Mouse (Mus musculus): ENCODE results near the gene Hoxb4.

Hoxb4 gene

DNA sequence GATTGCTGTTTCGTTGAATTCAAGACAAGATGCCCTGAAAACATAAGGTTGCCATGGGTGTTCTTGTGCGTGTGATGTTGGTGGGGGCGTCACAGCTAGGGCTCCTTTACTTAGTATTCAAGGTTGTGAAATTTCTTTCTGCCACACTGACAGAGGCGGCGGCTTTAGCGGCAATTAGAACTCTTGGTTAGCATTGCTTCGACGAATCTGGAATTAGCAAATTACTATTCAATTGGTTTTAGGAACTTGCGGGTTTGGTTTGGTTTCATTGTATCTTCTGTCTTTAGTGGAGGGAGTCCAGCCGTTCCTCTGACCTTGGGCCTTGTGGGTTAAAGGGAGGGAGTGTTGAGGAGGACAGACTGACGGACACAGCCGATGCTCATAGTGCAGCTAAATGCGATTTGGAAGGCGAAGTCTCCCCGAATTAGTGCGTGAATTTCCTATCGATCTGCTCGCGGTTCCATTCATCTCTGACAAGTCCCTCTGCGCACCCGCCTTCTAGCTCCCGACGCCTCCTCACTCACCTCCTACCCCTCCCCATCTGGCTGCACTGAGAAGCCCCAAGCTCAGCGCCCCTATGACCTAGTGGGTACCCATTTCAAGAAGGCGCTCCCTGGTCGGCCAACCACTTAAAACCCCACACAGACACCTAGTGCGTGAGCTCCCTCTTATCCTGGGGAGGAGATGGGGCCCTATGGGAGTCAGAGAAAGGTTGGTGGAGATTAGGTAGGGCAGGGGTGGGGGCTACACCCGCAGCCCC is at the start of gene Hoxb4:
Gene Hoxb4, plus strand, starts transcription at position 660 of the 760 bp plus-strand sequence.
- DNase-seq (ENCODE audit: low spot score) = no peak

DNA sequence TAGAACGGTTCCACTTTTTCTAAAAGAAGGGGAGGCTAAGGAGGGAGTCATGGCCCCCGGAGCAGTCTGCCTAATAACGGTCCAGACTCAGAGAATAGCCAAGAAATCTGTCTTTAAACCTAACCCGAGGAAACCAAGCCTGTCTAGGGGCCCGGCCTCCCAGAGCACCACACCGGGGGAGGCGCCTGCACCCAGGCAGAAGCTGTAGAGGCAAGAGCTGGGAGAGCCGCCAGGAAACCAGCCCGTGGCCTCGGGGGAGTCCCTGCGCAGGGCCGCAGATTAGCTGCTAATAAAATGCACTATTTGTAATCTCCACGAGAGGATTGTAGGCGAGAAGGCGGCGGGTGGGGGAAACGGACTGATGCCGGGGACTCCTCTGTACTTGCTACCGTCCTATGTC is 48.2 kb upstream of the Hoxb4 start:
- DNase-seq (ENCODE audit: low spot score) = no peak

DNA sequence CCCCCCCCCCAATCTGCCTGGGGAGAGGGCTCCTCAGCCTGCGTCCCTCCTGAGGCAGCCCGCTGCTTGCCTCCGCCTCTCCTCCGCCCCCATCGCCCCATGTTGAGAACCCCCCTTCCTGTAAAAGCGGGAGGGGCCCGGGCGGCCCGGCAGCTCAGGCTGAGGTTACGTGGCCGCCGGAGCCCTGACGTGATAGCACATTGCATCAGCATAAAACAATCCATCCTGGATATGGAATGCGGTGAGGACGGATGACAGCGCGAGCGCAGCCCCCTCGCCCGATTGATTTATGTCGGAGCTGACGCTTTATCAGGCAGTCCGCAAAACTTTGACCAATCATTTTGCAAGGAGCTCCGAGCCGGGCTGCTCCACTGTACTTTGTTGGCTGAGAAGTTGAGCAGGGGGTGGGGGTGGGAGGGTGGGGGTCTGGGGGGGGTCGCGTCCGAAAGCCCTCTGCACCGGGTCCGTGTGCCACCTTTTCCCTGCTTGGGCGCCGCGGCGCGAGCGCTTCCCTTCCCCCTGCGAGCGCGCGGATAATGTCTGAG is 47.0 kb upstream of the Hoxb4 start, which contains the start of gene Hoxb9:
Gene Hoxb9, plus strand, starts transcription at position 462 of the 545 bp plus-strand sequence.
- DNase-seq (ENCODE audit: low spot score) = no peak

DNA sequence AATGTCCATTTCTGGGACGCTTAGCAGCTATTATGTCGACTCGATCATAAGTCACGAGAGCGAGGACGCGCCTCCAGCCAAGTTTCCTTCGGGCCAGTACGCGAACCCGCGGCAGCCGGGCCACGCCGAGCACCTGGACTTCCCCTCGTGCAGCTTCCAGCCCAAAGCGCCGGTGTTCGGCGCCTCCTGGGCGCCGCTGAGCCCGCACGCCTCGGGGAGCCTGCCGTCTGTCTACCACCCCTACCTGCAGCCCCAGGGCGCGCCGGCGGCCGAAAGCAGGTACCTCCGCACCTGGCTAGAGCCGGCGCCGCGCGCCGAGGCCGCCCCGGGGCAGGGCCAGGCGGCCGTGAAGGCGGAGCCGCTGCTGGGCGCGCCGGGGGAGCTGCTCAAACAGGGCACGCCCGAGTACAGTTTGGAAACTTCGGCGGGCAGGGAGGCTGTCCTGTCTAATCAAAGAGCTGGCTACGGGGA is 46.5 kb upstream of the Hoxb4 start:
- DNase-seq (ENCODE audit: low spot score) = no peak

DNA sequence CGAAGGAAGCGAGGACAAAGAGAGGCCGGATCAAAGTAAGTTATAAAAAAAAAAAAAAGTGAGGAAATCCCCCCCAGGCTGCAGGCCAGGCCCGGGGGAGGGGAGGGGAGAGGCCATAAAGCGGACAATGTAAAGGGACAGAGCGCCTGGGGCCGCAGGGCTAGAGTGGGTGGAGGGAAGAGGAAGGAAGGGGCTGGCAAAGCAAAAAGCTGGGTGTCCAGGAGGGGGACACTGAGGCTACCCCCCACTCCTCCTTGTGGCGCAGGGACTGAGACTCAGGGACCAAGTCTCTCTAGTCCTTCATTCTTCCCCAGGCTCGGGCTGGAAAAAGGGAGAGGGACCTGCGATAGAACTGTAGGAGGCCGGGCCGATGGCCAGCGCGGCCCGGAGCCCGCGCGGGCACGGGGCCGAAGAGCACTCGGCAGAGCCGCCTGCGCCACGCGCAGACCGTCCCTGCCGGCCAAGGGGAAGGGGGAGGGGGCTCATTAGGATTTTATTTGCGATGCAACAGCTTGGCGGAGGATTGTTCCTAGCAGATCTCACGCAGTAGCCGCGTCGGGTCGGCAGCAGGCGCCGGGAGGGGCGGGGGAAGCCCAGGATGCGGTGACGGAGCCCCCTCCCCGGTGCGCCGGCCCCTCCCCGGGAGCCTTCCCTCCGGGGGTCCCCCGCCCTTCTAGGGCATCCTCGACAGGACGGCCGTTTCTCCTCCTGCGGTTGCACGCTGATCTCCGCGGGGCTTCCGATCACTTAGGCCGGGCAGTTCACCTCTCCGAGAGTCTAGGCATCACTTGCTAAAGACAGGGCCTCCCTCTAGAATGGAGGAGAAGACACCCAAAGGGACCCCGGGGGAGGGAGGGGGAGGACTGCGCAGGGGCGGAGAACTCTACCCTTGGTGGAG is 45.8 kb upstream of the Hoxb4 start:
- DNase-seq (ENCODE audit: low spot score) = no peak

DNA sequence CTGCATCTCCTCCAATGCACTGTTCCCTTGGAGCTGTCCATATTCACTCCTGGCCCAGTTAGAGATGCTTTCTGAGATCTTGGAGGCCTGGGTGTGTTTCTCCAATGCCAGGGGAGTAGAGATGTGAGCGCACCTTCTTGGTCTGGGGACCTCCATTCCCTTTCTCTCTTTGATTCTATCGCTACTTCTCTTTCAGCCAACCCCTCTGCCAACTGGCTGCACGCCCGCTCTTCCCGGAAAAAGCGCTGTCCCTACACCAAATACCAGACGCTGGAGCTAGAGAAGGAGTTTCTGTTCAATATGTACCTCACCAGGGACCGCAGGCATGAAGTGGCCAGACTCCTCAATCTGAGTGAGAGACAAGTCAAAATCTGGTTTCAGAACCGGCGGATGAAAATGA is 43.6 kb upstream of the Hoxb4 start:
- no peak for DNase-seq (ENCODE audit: low spot score)

DNA sequence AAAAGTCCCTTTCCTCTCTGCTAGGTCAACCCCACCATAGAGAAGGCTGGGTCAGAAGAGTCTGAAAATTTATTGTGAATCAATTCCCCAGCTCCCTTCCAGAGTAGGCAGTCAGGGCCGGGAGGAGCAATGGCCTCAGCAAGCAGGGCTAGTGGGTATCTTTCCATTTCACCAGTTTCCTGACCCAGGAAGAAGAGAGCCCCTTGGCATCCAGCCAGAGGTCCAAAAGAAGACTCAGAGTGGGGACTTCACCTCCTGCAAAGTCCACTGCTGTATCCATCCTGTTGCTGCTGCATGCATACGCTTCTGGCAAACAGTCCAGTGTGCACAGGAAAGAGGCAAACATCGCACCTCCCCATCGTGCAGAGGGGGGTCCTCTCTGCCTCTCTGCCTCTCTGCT is 42.2 kb upstream of the Hoxb4 start:
- no peak for DNase-seq (ENCODE audit: low spot score)

DNA sequence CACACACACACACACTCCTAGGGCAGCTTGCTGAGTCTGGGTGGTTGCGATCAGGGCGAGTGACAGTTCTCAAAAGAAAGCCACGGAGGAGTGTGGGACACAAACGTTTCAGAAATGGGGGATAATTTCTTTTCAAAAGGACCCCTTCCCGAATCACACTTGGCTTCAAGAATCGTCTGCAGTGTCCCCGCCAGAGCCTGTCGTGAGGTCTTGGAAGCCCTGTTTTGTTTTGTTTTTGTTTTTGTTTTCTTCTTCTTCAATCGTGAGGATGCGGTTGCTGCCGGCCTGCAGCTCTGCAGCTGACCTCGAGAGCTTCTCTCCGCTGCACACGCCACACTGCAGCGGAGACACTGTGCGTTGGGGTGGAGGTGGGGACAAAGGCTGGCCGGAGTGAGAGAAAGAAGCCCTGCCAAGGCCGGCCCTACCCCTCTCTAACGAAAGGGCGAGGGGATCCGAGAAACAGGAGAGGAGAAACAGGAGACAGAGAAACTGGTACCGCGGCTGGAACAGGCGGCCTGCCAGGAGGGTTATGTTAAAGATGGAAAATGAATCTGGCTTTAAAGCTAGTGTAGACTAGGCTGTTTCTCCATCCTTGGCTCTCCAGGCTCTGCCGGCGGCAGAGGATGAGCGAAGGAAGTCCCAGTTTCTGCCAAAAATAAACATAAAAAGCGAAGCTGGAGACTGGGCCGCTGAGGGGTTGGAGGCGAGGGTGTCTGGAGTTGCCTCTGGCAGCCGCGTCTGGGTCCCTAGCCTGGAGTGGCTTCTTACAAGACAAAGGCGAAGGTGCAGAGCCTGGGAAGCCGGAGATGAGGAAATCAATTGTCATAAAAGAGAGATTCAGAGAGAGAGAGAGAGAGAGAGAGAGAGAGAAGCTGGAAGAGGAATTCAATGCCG is 40.7 kb upstream of the Hoxb4 start:
- DNase-seq (ENCODE audit: low spot score) = no peak

DNA sequence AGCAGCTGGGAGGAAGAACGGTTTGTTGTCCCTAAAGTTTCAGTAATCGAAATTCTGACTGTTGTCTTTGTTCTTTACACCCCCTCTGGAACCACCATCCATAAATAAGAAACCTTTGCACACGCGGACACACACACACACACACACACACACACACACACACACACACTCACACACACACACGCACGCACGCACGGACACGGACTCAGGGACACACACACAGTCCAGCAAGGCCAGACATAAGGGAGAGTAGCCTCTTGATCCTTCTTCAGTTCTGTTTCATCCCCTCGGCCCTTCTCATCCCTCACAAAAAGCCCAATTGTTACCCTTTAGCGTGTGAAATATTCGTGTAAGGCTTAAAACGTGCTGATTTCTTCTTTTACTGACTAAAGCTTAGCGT is 39.7 kb upstream of the Hoxb4 start:
- no peak for DNase-seq (ENCODE audit: low spot score)

DNA sequence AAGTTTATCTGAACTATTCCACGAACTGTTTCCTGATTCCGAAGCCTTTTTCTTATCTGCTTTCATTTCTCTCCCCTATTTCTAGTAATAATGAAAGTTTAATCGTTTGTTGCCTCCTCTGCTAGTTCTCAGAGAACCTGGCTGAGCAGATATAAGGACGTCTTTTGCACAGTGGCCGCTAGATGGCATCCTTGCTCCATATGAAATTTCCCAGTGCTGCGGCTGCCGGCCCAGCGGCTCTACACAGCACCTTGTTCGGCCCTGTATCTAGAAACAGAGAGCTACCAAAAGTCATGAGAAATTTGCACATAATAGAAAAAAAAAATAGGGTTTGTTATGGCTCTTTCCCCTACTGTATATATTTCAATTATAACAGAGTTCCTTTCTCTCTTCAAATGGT is 39.3 kb upstream of the Hoxb4 start:
- peak; percentile 79 for DNase-seq (ENCODE audit: low spot score)

DNA sequence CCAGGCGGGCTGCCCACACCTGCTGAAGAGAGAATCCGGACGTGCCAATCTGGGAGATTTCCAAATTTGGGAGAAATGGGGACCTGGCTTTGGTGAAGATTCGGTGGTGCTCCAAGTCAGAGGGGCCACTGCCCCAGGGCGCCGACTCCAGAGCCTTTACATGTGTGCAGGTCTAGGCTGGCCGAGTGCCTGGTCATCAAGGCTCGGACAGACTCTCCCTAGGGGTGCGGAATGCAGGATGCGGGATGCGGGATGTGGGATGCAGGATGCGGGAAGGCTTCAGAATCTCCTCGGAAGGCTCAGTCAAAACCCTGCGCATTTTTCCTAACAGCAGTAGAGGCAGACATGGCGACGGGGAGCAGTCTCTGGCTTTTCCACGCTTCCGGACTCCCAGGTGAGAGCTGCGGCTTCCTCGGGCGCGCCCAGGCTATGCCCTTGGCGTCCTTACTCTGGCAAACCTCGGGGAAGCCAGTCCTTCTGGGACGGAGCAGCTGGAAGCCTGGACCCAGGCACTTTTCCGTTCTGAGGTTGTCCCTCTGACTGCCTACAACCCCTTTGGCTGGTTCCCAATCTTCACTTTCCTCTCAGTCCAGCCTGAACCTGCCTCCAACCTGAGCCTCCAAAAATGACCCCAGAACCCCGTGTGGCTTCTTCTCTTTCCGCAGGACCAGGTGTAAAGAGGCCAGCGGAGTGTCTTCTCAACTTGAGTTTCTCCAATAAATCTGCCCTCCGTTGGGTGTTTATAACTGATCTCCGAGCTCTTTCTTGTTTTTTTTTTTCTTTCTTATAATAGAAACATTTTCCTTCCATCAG is 38.4 kb upstream of the Hoxb4 start:
- no peak for DNase-seq (ENCODE audit: low spot score)

DNA sequence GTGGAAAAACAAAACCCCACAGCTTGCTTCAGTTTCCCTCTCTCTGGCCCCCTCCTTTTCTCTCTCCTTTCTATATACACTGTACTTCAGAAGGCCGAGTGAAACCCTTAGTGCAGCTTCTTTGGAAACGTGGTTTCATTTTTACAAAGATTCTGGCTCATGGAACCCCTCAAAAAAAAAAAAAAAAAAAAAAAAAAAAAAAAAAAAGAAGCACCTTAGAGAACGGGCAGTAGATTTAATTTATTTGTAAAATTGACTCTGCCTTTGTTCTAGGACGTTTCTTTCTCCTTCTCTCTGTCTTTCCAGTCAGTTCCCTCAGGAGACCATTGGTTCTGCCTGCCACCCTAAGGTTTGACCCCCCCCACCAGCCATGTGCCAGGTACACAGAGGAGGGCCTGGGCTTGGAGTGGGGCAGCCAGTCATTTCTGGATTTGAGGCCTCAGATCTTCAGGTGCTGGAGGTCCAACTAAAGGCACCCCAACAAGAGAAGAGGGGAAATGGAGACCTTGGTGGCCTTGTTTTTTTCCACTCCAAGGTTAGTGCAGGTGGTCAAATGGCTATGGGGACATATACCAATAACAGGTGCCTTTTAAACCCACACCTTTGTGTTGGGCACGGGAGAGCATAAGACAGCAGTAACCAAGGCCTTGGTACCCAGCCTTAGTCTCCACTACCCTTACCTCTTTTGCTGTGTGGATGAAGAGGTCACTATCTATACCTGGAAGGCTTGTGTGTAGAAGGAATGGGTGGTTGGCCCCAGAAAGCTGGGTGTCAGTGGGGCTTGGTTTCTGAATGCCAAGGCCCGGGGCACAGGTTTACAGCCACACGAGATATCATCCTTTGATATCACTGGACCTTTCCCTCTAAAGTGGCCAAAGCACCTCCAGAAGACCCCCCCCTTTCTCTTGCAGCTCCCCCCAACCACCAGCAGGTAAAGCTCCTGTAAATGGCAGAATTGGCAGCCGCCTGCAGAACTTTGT is 37.4 kb upstream of the Hoxb4 start:
- DNase-seq (ENCODE audit: low spot score) = no peak

DNA sequence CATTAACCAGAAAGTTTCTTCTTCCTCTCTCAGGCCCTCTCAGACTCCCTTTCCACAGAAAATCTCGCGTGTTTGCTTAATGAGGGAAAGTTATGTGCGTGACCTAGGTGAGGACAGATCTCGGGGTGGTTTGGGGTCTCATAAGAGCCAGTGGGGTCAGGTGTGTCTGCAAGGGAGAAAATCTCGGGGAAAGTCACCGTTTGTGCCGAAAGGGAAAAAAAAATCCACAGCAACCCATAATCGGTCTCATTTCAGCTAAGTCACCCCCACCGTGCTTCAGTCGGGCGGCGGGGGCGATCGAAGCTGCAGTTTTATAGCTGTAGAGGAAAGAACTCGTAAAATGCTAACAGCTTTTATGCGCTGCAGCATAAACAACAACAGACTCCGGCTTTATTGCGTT is 36.7 kb upstream of the Hoxb4 start:
- no peak for DNase-seq (ENCODE audit: low spot score)

DNA sequence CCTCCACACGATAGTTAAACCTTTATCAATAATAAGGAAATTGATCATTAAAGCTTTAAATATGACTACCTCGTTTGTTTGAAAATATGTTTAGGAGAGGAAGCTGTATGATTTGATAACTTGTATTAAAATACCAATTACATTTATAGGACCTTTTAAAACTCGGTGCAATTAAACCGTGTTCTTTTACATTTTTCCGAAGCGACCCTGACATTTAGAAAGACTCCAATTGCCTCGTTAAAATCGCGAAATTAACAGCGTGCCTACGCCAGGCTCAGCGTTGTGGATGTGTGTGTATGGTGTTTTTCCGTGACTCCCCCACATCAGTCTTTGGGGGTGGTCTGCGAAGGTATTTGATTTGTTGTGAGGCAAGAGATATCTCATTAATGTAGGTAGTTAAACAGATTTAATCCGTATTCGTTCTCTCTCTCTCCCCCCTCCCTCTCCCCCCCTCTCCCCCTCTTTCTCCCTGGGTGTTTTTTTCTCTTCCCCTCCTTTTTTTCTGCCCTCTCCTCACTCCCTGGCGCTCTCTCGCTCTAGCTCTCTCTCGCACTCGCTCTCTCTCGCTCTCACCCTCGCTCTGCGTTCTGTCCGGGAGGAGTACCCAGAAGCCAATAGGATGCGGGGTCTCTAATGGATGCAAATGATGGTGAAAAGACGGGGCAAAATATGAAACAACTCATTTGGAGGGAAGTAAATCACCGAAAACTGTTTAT is 36.1 kb upstream of the Hoxb4 start, which contains the start of gene Hoxb8:
Gene Hoxb8, plus strand, starts transcription at position 51 of the 716 bp plus-strand sequence.
- no peak for DNase-seq (ENCODE audit: low spot score)

DNA sequence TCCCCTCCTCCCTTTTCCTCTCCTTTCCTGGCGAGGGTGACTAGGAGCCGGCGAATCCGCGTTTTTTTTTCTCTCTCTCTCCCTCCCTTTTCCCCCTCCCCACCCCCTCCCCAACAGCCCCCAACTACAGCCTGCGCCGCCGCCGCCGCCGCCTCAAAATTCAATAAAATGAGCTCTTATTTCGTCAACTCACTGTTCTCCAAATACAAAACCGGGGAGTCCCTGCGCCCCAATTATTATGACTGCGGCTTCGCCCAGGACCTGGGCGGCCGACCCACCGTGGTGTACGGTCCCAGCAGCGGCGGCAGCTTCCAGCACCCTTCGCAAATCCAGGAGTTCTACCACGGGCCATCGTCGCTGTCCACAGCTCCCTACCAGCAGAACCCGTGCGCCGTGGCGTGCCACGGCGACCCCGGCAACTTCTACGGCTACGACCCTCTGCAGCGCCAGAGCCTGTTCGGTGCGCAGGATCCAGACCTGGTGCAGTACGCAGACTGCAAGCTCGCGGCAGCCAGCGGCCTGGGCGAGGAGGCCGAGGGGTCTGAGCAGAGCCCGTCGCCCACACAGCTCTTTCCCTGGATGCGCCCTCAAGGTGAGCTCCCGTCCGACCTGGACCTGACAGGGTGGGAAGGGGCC is 35.2 kb upstream of the Hoxb4 start:
- DNase-seq (ENCODE audit: low spot score) = no peak

DNA sequence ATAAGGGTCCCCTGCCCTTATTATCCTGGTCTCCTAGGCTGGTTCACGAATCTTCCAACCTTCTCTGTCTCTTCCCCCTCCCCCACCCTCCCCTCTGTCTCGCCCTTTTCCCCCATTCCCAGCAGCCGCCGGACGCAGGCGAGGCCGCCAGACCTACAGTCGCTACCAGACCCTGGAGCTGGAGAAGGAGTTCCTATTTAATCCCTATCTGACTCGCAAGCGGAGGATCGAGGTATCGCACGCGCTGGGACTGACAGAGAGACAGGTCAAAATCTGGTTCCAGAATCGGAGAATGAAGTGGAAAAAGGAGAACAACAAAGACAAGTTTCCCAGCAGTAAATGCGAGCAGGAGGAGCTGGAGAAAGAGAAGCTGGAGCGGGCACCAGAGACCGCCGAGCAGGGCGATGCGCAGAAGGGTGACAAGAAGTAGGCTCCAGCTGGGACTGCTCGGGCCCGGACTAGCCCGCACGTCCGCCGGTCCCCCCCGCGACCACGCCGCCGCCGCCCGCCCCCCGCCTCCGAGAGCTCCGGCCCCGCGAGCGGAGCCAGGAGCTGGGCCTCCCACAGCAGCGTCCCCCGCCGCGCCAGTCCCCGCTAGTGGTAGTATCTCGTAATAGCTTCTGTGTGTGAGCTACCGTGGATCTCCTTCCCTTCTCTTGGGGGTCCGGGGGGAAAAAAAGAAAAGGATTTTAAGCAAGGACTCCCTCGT is 33.9 kb upstream of the Hoxb4 start:
- no peak for DNase-seq (ENCODE audit: low spot score)

All from layer of hippocampus, adult 9-10 months (tissue).